Mouse (Mus musculus) small intestine, adult 2 months (tissue): ENCODE measurements around the gene Csf2rb.

Experiments used
- CTCF ChIP-seq: fragments of 200-500 bp; IDR thresholded peaks from 2 replicates; pipeline ENCODE4 v1.5.1; 2012; ENCODE audit warnings: low read depth, mild to moderate bottlenecking, control low read depth, inconsistent platforms, low read length, moderate library complexity, mixed read lengths; ENCODE audit not compliant: insufficient replicate concordance, insufficient read length; ENCODE audit errors: extremely low read depth
- POLR2A ChIP-seq: fragments of 200-500 bp; IDR thresholded peaks from 2 replicates; pipeline ENCODE4 v1.6.1; 2012; ENCODE audit warnings: low read depth, mild to moderate bottlenecking, control low read depth, inconsistent platforms, low read length, moderate library complexity

DNA sequence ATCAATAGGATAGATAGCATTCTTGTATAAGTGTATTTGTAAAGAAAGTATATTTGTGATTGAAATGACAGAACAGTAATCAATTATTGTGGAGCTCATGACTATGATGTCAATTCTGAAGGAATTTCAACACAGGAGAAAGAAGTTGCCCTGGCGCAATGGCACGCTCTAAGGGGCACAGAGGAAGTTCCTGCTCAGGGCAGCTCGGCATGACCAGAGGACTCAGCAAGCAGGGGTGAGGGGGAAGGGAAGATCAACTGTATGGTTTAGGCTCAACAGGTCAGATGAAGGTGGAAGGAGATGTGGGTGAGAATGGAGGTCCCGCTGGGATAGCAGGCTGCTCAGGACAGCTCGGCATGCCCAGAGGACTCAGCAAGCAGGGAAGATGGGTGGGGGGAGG lies 30.0 kb downstream of the Csf2rb start:
- TF ChIP-seq CTCF (no peak), POLR2A (no peak)
